Mouse (Mus musculus): Measurements from ENCODE around the gene Abt1. TPM values are rescaled to one million over a fixed set of nuclear protein-coding genes. Genes with fewer than 3 reads are reported as not detected.

Gene Abt1
- polyA plus RNA-seq, 1 experiment from 2014 or later: 8.9 TPM

GRCm38 (mm10) chr13:23369421-23369765, 54.3 kb downstream of the Abt1 start:
- H3K27me3 ChIP-seq (ENCODE audit: control insufficient read depth, insufficient read depth, low read length): no peaks in the 10 kb centered on the region
- H3K36me3 ChIP-seq (ENCODE audit: control insufficient read depth, insufficient read depth, low read length): no peaks in the 10 kb centered on the region
- no peaks in the 10 kb centered on the region for H3K9me3 ChIP-seq (replicated peaks; ENCODE audit: control insufficient read depth, low read length)
- H3K4me3 ChIP-seq (ENCODE audit: low read depth, low read length): peak overlapping the region; percentile 69
- peak overlapping the region; percentile 88 for H3K4me2 ChIP-seq
- peak overlapping the region; percentile 86 for H3K9ac ChIP-seq (ENCODE audit: low read depth, low read length)
- H3K4me1 ChIP-seq (ENCODE audit: control insufficient read depth, insufficient read depth, low read length): peaks cover 8% of the 10 kb centered on the region; the same call in 1 of the 2 replicates
- peak overlapping the region; percentile 96 for H3K27ac ChIP-seq (ENCODE audit: low read depth, low read length)
- under 1% methylated on average over 10 of the region's 10 CpGs for WGBS (ENCODE audit: insufficient replicate concordance)
- ATAC-seq (replicated peaks; ENCODE audit: insufficient number of reproducible peaks, low FRiP score, low TSS enrichment): no peak

DNA sequence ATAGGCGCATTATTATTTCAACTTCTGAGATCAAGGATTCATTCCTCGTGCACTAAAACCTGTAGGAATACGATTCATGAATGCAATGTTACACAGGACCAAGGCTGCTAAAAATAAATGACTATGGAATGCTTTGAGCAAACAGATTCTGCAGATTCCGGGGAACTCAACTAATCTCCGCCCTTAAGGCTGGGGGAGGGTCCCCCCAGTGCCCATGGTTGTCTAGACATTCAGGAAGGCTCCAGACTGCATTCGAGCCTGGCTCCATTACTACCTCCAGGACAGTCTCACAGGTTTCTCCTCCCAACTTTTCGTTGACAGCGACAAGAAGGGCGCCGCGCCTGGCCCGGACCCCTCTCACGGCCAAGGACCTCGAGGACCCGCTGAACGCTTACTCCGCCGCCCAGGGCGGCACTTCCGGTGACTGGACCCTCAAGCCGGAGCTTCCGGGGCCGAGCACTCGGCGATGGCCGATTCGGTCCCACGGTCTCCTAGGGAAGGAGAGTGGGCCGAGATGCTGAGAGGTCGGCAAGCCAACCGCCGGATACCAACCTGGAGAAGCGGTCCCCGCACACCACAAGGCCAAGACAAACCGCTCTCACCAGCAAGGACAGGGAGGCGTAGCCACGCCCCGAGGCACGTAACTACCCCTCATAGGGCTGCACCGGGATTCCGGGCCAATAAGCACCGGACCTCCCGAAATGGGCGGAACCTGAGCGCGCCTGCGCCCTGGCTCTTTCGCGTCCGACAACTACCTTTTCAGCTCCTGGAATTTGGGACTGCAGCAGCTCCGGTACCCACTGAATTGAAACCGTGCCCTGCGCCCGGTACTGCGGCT, 54.9 kb downstream of the Abt1 start, which contains the start of gene Zfp322a:
TSS of gene Zfp322a (minus strand) at position 626 of the 838 bp plus-strand sequence.
- Histone ChIP-seq H3K4me2 (peak within 1 kb of the TSS; percentile 88), H3K36me3 (ENCODE audit: control insufficient read depth, insufficient read depth, low read length) (peaks cover 2% of the 10 kb centered on the region; the same call in 1 of the 2 replicates), H3K27ac (ENCODE audit: low read depth, low read length) (peak within 1 kb of the TSS; percentile 96), H3K4me3 (ENCODE audit: low read depth, low read length) (peak within 1 kb of the TSS; percentile 69), H3K9ac (ENCODE audit: low read depth, low read length) (peak within 1 kb of the TSS; percentile 86), H3K4me1 (ENCODE audit: control insufficient read depth, insufficient read depth, low read length) (peaks cover 8% of the 10 kb centered on the region; the same call in 1 of the 2 replicates), H3K9me3 (replicated peaks; ENCODE audit: control insufficient read depth, low read length) (no peaks in the 10 kb centered on the region), H3K27me3 (ENCODE audit: control insufficient read depth, insufficient read depth, low read length) (no peaks in the 10 kb centered on the region)
- ATAC-seq (replicated peaks; ENCODE audit: insufficient number of reproducible peaks, low FRiP score, low TSS enrichment): peak; percentile 99
- under 1% methylated on average over 55 of the region's 55 CpGs for WGBS (ENCODE audit: insufficient replicate concordance)

Other genes starting within 250 kb of the Abt1 start
- not detected in 2 replicates for gene Vmn1r220, start 235.9 kb downstream of the Abt1 start, polyA plus RNA-seq (2014; fragmentation: Nextera tagmentation; extraction: Ambion mirVana)
- gene Vmn1r221, start 209.7 kb downstream of the Abt1 start, polyA plus RNA-seq (2014; fragmentation: Nextera tagmentation; extraction: Ambion mirVana): not detected in 2 replicates
- not detected in 2 replicates for gene Vmn1r222, start 187.9 kb downstream of the Abt1 start, polyA plus RNA-seq (2014; fragmentation: Nextera tagmentation; extraction: Ambion mirVana)
- gene Vmn1r223, start 176.7 kb downstream of the Abt1 start, polyA plus RNA-seq (2014; fragmentation: Nextera tagmentation; extraction: Ambion mirVana): not detected in 2 replicates
- 43.4 and 43.7 TPM in 2 replicates for gene Zfp322a, start 54.7 kb downstream of the Abt1 start, polyA plus RNA-seq (2014; fragmentation: Nextera tagmentation; extraction: Ambion mirVana)
- gene Btn1a1, start 42.0 kb upstream of the Abt1 start, polyA plus RNA-seq (2014; fragmentation: Nextera tagmentation; extraction: Ambion mirVana): 0.97 and 1.7 TPM in 2 replicates
- gene Btn2a2, start 65.0 kb upstream of the Abt1 start, polyA plus RNA-seq (2014; fragmentation: Nextera tagmentation; extraction: Ambion mirVana): 0.59 and 0.80 TPM in 2 replicates
- 2.1 and 3.4 TPM in 2 replicates for gene Hist1h4h, start 107.2 kb upstream of the Abt1 start, polyA plus RNA-seq (2014; fragmentation: Nextera tagmentation; extraction: Ambion mirVana)
- gene Hist1h2af, start 110.0 kb upstream of the Abt1 start, polyA plus RNA-seq (2014; fragmentation: Nextera tagmentation; extraction: Ambion mirVana): 1.4 and 2.3 TPM in 2 replicates
- gene Hist1h3g, start 111.6 kb upstream of the Abt1 start, polyA plus RNA-seq (2014; fragmentation: Nextera tagmentation; extraction: Ambion mirVana): 2.8 and 3.1 TPM in 2 replicates
- 0.43 and 0.66 TPM in 2 replicates for gene Hist1h2bh, start 119.5 kb upstream of the Abt1 start, polyA plus RNA-seq (2014; fragmentation: Nextera tagmentation; extraction: Ambion mirVana)
- gene Hist1h3f, start 120.2 kb upstream of the Abt1 start, polyA plus RNA-seq (2014; fragmentation: Nextera tagmentation; extraction: Ambion mirVana): 0.19 TPM in 1 of 2 replicates, not detected in the other
- gene Hist1h4f, start 127.8 kb upstream of the Abt1 start, polyA plus RNA-seq (2014; fragmentation: Nextera tagmentation; extraction: Ambion mirVana): not detected in 2 replicates
- gene Hist1h1d, start 129.4 kb upstream of the Abt1 start, polyA plus RNA-seq (2014; fragmentation: Nextera tagmentation; extraction: Ambion mirVana): 0.15 and 0.27 TPM in 2 replicates
- 2.6 and 3.0 TPM in 2 replicates for gene Hist1h3e, start 138.5 kb upstream of the Abt1 start, polyA plus RNA-seq (2014; fragmentation: Nextera tagmentation; extraction: Ambion mirVana)
- 27.6 and 34.5 TPM in 2 replicates for gene Hist1h2ae, start 147.4 kb upstream of the Abt1 start, polyA plus RNA-seq (2014; fragmentation: Nextera tagmentation; extraction: Ambion mirVana)
- 2.3 and 6.5 TPM in 2 replicates for gene Hist1h2bg, start 147.5 kb upstream of the Abt1 start, polyA plus RNA-seq (2014; fragmentation: Nextera tagmentation; extraction: Ambion mirVana)
- gene Hist1h2bf, start 150.3 kb upstream of the Abt1 start, polyA plus RNA-seq (2014; fragmentation: Nextera tagmentation; extraction: Ambion mirVana): 1.3 and 2.6 TPM in 2 replicates
- 0.44 and 1.3 TPM in 2 replicates for gene Hist1h2ad, start 150.5 kb upstream of the Abt1 start, polyA plus RNA-seq (2014; fragmentation: Nextera tagmentation; extraction: Ambion mirVana)
- gene Hist1h3d, start 151.9 kb upstream of the Abt1 start, polyA plus RNA-seq (2014; fragmentation: Nextera tagmentation; extraction: Ambion mirVana): 2.9 and 4.6 TPM in 2 replicates
- 42.3 and 51.7 TPM in 2 replicates for gene Hist1h4d, start 157.7 kb upstream of the Abt1 start, polyA plus RNA-seq (2014; fragmentation: Nextera tagmentation; extraction: Ambion mirVana)
- gene Hist1h2be, start 197.3 kb upstream of the Abt1 start, polyA plus RNA-seq (2014; fragmentation: Nextera tagmentation; extraction: Ambion mirVana): 1.5 and 2.4 TPM in 2 replicates
- 8.4 and 11.1 TPM in 2 replicates for gene Hist1h1e, start 198.7 kb upstream of the Abt1 start, polyA plus RNA-seq (2014; fragmentation: Nextera tagmentation; extraction: Ambion mirVana)